ENCODE assay signal across 25 mouse cellular contexts in the genomic region with DNA sequence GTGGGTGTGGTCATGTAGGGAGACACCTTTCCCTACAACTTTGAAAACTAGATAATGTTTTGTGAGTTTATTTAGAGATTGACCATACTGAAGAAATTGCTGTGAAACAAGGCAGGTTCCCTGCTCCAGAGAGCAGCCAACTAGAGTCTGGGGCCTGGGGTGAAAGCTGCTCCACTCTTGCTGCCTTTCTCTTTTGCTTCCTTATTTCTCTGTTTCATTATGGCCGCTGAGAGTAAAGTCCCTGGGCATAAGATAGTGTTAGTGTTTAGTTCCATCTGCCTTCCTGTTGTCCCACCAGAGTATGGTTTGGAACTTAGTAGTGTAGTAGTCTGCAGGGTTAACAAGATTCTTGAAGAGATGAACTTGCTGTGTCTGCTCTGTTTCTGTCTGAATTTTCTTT. TPM values are rescaled to one million over a fixed set of nuclear protein-coding genes. Genes with fewer than 3 reads are reported as not detected.
A peak's percentile ranks its signal among the peaks of the same experiment; 100 is the strongest.
DNase-seq lines count a peak whose midpoint lies in the region; ATAC-seq and TF ChIP-seq lines count a peak whose summit lies in the region.
"Had no signal": no experiment of that assay in that cellular context is flagged by ENCODE, and none has a peak within 500 bp of the region (broad histone marks: within the 10 kb centered on the region; RNA-seq: fewer than 3 reads in every experiment).

No protein-coding gene starts in this region.

- DNase-seq in heart, adult 11 months, result peak; percentile 18
- no peak for DNase-seq in heart, adult 8-10 months (ENCODE audit: low spot score)
- peak; percentile 58 for DNase-seq in A20 (ENCODE audit: low read depth, low spot score)
- DNase-seq in left cerebral cortex, postnatal 10 days (ENCODE audit: extremely low spot score in 1 of 2, low spot score in 2 of 2), result no peak
- DNase-seq in adrenal gland, adult (ENCODE audit: inconsistent age in 2 of 2, low spot score in 1 of 2), result no peak
- DNase-seq: adrenal gland, adult 2 months; adrenal gland, adult 8-10 months; adrenal gland, postnatal 10 days; adrenal gland, postnatal 14 days; adrenal gland, postnatal 25 days; adrenal gland, postnatal 36 days; B cell, adult 2 months; cerebellum, adult 11 months; cerebellum, adult 11-12 months; cerebellum, adult 18-20 months; cerebellum, adult 2 months had no signal

- ATAC-seq in intestine, postnatal 0 days, result peak; percentile 65; the same call in 1 of the 2 replicates
- ATAC-seq in intestine, embryonic 15.5 days, result no peak
- ATAC-seq: activated CD4-positive, CD25-positive, alpha-beta regulatory T cell, adult 4 months; CD4-positive, CD25-positive, alpha-beta regulatory T cell, adult 4 months; Patski had no signal

- WGBS in intestine, postnatal 0 days, result 60% methylated on average over 1 of the region's 1 CpGs
- WGBS in intestine, embryonic 15.5 days, result 88% methylated on average over 1 of the region's 1 CpGs
- WGBS in small intestine, adult 2 months, result 11% methylated on average over 1 of the region's 1 CpGs

- no peaks in the 10 kb centered on the region for H3K4me1 ChIP-seq in intestine, postnatal 0 days (replicated peaks; ENCODE audit: control insufficient read depth, insufficient read depth, low read length)
- H3K4me1 ChIP-seq in intestine, embryonic 15.5 days (replicated peaks), result no peaks in the 10 kb centered on the region
- peaks cover 3% of the 10 kb centered on the region; the same call in 1 of the 2 replicates for H3K4me1 ChIP-seq in small intestine, adult 2 months (ENCODE audit: control insufficient read depth, insufficient read depth, insufficient read length, low read length)

- peaks cover 37% of the 10 kb centered on the region for H3K36me3 ChIP-seq in intestine, postnatal 0 days (ENCODE audit: control insufficient read depth, insufficient read depth)
- peaks cover 13% of the 10 kb centered on the region for H3K36me3 ChIP-seq in intestine, embryonic 15.5 days
- peaks cover 21% of the 10 kb centered on the region for H3K36me3 ChIP-seq in small intestine, adult 2 months (ENCODE audit: control insufficient read depth, insufficient read depth, low read length)

- H3K4me2 ChIP-seq in intestine, postnatal 0 days (replicated peaks; ENCODE audit: low read depth), result no peak overlapping the region
- H3K4me2 ChIP-seq in intestine, embryonic 15.5 days (replicated peaks), result no peak overlapping the region

- H3K27me3 ChIP-seq in intestine, postnatal 0 days (replicated peaks; ENCODE audit: control insufficient read depth, insufficient read depth, low read length), result no peaks in the 10 kb centered on the region
- no peaks in the 10 kb centered on the region for H3K27me3 ChIP-seq in intestine, embryonic 15.5 days (replicated peaks)
- H3K27me3 ChIP-seq in small intestine, adult 2 months (ENCODE audit: control insufficient read depth, insufficient read depth, low read length), result no peaks in the 10 kb centered on the region
- H3K27me3 ChIP-seq: CH12.LX, Patski had no signal

- no peaks in the 10 kb centered on the region for H3K9me3 ChIP-seq in intestine, postnatal 0 days (ENCODE audit: control insufficient read depth)
- H3K9me3 ChIP-seq in intestine, embryonic 15.5 days, result no peaks in the 10 kb centered on the region
- H3K9me3 ChIP-seq: G1E had no signal

- H3K9ac ChIP-seq in intestine, postnatal 0 days (ENCODE audit: low read depth, low read length), result no peak overlapping the region
- H3K9ac ChIP-seq in intestine, embryonic 15.5 days, result no peak overlapping the region

- H3K4me3 ChIP-seq in intestine, postnatal 0 days (ENCODE audit: low read depth, low read length), result no peak overlapping the region
- H3K4me3 ChIP-seq in intestine, embryonic 15.5 days (replicated peaks), result no peak overlapping the region
- H3K4me3 ChIP-seq in small intestine, adult 2 months (ENCODE audit: low read depth, low read length), result no peak overlapping the region

- intact Hi-C loops in left cerebral cortex, postnatal 10 days (cut with DNase I), result no loop called here

- H3K27ac ChIP-seq in intestine, postnatal 0 days (ENCODE audit: low read depth, low read length), result peak overlapping the region; percentile 9
- H3K27ac ChIP-seq in intestine, embryonic 15.5 days, result no peak overlapping the region
- peak overlapping the region; percentile 7; the same call in 1 of the 2 replicates for H3K27ac ChIP-seq in small intestine, adult 2 months (ENCODE audit: insufficient read depth, low read depth, low read length)

- TF ChIP-seq CTCF in intestine, postnatal 0 days (IDR thresholded peaks at IDR 0.05; ENCODE audit: low read depth), result no peak
- TF ChIP-seq CTCF in small intestine, adult 2 months (IDR thresholded peaks at IDR 0.05; ENCODE audit: extremely low read depth, insufficient read length, insufficient replicate concordance, low read depth, low read length), result no peak

- no peak for TF ChIP-seq POLR2A in small intestine, adult 2 months (IDR thresholded peaks at IDR 0.05; ENCODE audit: low read depth, low read length)

RNA-seq across cellular contexts. Expression of a gene that starts 16.3 kb away (rescaled TPM):
- total RNA-seq in heart, adult 8-10 months (2022), result 10 to 100 TPM in 1 of 4 experiments, 1 to 10 TPM in 3; 8.1 to 10.5 (median 9.3) TPM
- 2.1 TPM in 2 replicates for polyA plus RNA-seq in intestine, postnatal 0 days (2015; fragmentation: Nextera tagmentation; extraction: Ambion mirVana)
- polyA plus RNA-seq in intestine, embryonic 15.5 days (2015; fragmentation: Nextera tagmentation; extraction: Ambion mirVana), result 10.1 and 11.0 TPM in 2 replicates
- polyA plus RNA-seq in small intestine, adult 2 months (2012; rRNA removed), result 5.7 and 8.4 TPM in 2 replicates
- total RNA-seq in left cerebral cortex, postnatal 10 days (2021), result 10 to 100 TPM; 21.3 to 28.2 TPM

RNA-seq across cellular contexts. Expression of a gene that starts 35.5 kb away (rescaled TPM):
- total RNA-seq in heart, adult 8-10 months (2022), result 10 to 100 TPM; 11.3 to 20.8 (median 16.6) TPM
- polyA plus RNA-seq in intestine, postnatal 0 days (2015; fragmentation: Nextera tagmentation; extraction: Ambion mirVana), result 4.6 and 6.3 TPM in 2 replicates
- 6.0 and 6.3 TPM in 2 replicates for polyA plus RNA-seq in intestine, embryonic 15.5 days (2015; fragmentation: Nextera tagmentation; extraction: Ambion mirVana)
- 5.6 and 36.2 TPM in 2 replicates for polyA plus RNA-seq in small intestine, adult 2 months (2012; rRNA removed)
- total RNA-seq in left cerebral cortex, postnatal 10 days (2021), result 1 to 10 TPM in 1 of 2 experiments, under 1 TPM in 1; 0.75 to 1.3 TPM
- total RNA-seq: CH12.LX, MEL had no signal
- polyA plus RNA-seq: CD4-positive, CD25-positive, alpha-beta regulatory T cell, adult 4 months; G1E; Patski had no signal

Comparison
In these comparisons a context has a peak if more than half of its experiments do, and no peak if none do; other contexts are left out.
1. DNase-seq: peak in heart, adult 11 months (single experiment) and A20 (single experiment); none in heart, adult 8-10 months (single experiment), left cerebral cortex, postnatal 10 days (0 of 2) and adrenal gland, adult (0 of 2).